ENCODE assay signal across 26 mouse cellular contexts in the genomic region with DNA sequence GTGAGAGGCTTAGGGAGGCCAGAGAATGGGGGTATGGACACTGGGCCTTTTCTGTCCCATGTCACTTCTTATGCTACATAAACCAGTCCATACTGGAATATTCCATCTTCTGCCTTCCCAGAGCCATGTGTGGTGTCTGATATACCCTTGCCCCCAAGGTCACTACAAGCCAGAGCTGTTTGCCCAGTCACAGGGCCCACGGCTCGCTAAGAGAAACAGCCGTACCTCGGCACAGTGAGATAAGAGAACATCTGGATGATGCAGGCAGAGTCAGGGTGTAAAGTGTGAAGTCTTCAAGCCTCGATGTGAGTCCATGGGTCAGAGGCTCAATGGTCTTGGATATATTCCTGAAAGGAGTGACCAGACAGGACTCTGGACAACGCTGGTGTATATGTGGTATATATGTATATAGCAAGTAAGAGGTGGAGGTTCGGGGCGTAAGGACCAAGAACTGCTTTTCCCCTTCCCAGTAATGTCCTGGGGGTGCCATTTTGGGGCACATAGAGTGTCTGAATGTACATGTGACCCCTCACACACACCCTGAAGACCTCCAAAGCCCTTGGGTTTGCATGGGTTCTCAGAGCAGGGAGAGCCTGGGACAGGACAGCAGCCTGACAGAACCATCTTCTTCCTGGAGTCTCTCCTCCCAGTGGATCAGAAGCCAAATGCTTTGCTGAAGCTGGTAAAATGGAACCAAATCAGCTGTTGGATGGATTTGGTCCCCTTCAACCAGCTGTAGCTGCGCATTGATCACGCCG. TPM values are rescaled to one million over a fixed set of nuclear protein-coding genes. Genes with fewer than 3 reads are reported as not detected.
A peak's percentile ranks its signal among the peaks of the same experiment; 100 is the strongest.
DNase-seq lines count a peak whose midpoint lies in the region; ATAC-seq and TF ChIP-seq lines count a peak whose summit lies in the region.
"Had no signal": no experiment of that assay in that cellular context is flagged by ENCODE, and none has a peak within 500 bp of the region (broad histone marks: within the 10 kb centered on the region; RNA-seq: fewer than 3 reads in every experiment).

No protein-coding gene starts in this region.

- DNase-seq in gastrocnemius, adult 2 months, result peak; percentile 36
- DNase-seq in gastrocnemius, postnatal 25 days, result no peak
- DNase-seq in midbrain, embryonic 11.5 days (ENCODE audit: low spot score, missing footprints), result peak; percentile 79
- no peak for DNase-seq in midbrain, embryonic 10.5 days (ENCODE audit: low spot score)
- DNase-seq in heart, postnatal 10 days, result peak; percentile 54 to 74
- no peak for DNase-seq in adrenal gland, postnatal 14 days
- DNase-seq in lung, postnatal 25 days (ENCODE audit: low spot score), result no peak
- no peak for DNase-seq in layer of hippocampus, postnatal 36 days
- DNase-seq: adrenal gland, adult 2 months; cerebellum, adult 18-20 months; cerebellum, postnatal 10 days; kidney, adult 2 months; kidney, postnatal 36 days; liver, postnatal 0 days; thymus, adult 2 months; thymus, postnatal 36 days had no signal

- no peak overlapping the region for H3K4me2 ChIP-seq in midbrain, embryonic 11.5 days
- H3K4me2 ChIP-seq: hindbrain, embryonic 12.5 days; intestine, embryonic 15.5 days; liver, embryonic 12.5 days; midbrain, embryonic 15.5 days had no signal

- peak overlapping the region; percentile 78 for H3K27ac ChIP-seq in gastrocnemius, adult 2 months
- H3K27ac ChIP-seq in midbrain, embryonic 11.5 days (ENCODE audit: low read depth, low read length), result no peak overlapping the region
- no peak overlapping the region for H3K27ac ChIP-seq in midbrain, embryonic 10.5 days (replicated peaks)
- H3K27ac ChIP-seq: hindbrain, embryonic 12.5 days; hindbrain, postnatal 0 days; intestine, embryonic 15.5 days; layer of hippocampus, adult 2 months; liver, embryonic 12.5 days; macrophage; midbrain, embryonic 15.5 days had no signal

- no peaks in the 10 kb centered on the region for H3K9me3 ChIP-seq in midbrain, embryonic 11.5 days (ENCODE audit: control insufficient read depth, low read length)
- H3K9me3 ChIP-seq in midbrain, embryonic 10.5 days (replicated peaks), result no peaks in the 10 kb centered on the region
- H3K9me3 ChIP-seq: hindbrain, embryonic 12.5 days; intestine, embryonic 15.5 days; liver, embryonic 12.5 days; midbrain, embryonic 15.5 days had no signal

- no peak overlapping the region for H3K4me3 ChIP-seq in gastrocnemius, adult 2 months
- H3K4me3 ChIP-seq in midbrain, embryonic 11.5 days (ENCODE audit: low read depth, low read length), result no peak overlapping the region
- H3K4me3 ChIP-seq in midbrain, embryonic 10.5 days, result no peak overlapping the region
- H3K4me3 ChIP-seq: erythroblast, embryonic 14.5 days; hindbrain, embryonic 12.5 days; intestine, embryonic 15.5 days; layer of hippocampus, adult 2 months; liver, embryonic 12.5 days; midbrain, embryonic 15.5 days had no signal

- no peak for ATAC-seq in midbrain, embryonic 11.5 days (ENCODE audit: low FRiP score)
- ATAC-seq: activated CD4-positive, CD25-positive, alpha-beta regulatory T cell, adult 4 months; forebrain, embryonic 16.5 days; hindbrain, postnatal 0 days; intestine, embryonic 15.5 days; liver, embryonic 12.5 days; liver, postnatal 0 days; midbrain, embryonic 15.5 days had no signal

- no peak overlapping the region for H3K9ac ChIP-seq in midbrain, embryonic 11.5 days (ENCODE audit: low read length)
- H3K9ac ChIP-seq: hindbrain, embryonic 12.5 days; intestine, embryonic 15.5 days; liver, embryonic 12.5 days; liver, postnatal 0 days; midbrain, embryonic 15.5 days had no signal

- no peaks in the 10 kb centered on the region for H3K36me3 ChIP-seq in midbrain, embryonic 11.5 days (ENCODE audit: control insufficient read depth, insufficient read depth, low read length)
- H3K36me3 ChIP-seq in midbrain, embryonic 10.5 days, result no peaks in the 10 kb centered on the region
- H3K36me3 ChIP-seq: hindbrain, embryonic 12.5 days; intestine, embryonic 15.5 days; liver, embryonic 12.5 days; midbrain, embryonic 15.5 days had no signal

- no peak for TF ChIP-seq CTCF in gastrocnemius, adult 2 months (IDR thresholded peaks at IDR 0.05)

- WGBS in midbrain, embryonic 11.5 days, result 88% methylated on average over 11 of the region's 11 CpGs
- WGBS in midbrain, embryonic 10.5 days, result 93% methylated on average over 11 of the region's 11 CpGs

- no peaks in the 10 kb centered on the region for H3K4me1 ChIP-seq in midbrain, embryonic 11.5 days (ENCODE audit: control insufficient read depth, insufficient read depth, low read length)
- H3K4me1 ChIP-seq in midbrain, embryonic 10.5 days, result no peaks in the 10 kb centered on the region
- H3K4me1 ChIP-seq: hindbrain, embryonic 12.5 days; intestine, embryonic 15.5 days; liver, embryonic 12.5 days; midbrain, embryonic 15.5 days had no signal

- no peaks in the 10 kb centered on the region for H3K27me3 ChIP-seq in midbrain, embryonic 11.5 days (ENCODE audit: control insufficient read depth, insufficient read depth, low read length)
- H3K27me3 ChIP-seq in midbrain, embryonic 10.5 days (ENCODE audit: low read depth, poor library complexity, severe bottlenecking), result no peaks in the 10 kb centered on the region
- H3K27me3 ChIP-seq: liver, embryonic 12.5 days; midbrain, embryonic 15.5 days had no signal

- intact Hi-C loops in gastrocnemius, adult 2 months (cut with DNase I), result loop anchor here (5.0 kb wide), 1 partner anchor 41 kb away; no protein-coding TSS in a partner anchor
- intact Hi-C loops in heart, postnatal 10 days (cut with DNase I), result no loop called here

RNA-seq across cellular contexts. Expression of gene Slco4a1, which starts 58.1 kb away (rescaled TPM):
- under 1 TPM in 1 of 2 experiments, not detected in 1; 0.15 TPM for total RNA-seq in gastrocnemius, adult 2 months (2021)
- total RNA-seq in gastrocnemius, postnatal 25 days (2021), result not detected
- 4.9 and 5.5 TPM in 2 replicates for polyA plus RNA-seq in midbrain, embryonic 11.5 days (2014; fragmentation: Nextera tagmentation; extraction: Ambion mirVana)
- 5.3 and 6.7 TPM in 2 replicates for polyA plus RNA-seq in midbrain, embryonic 10.5 days (2016; fragmentation: Nextera tagmentation; extraction: Ambion mirVana)
- 1 to 10 TPM in 1 of 2 experiments, under 1 TPM in 1; 0.15 to 1.2 TPM for total RNA-seq in heart, postnatal 10 days (2021)
- 7.0 and 7.1 TPM in 2 replicates for total RNA-seq in adrenal gland, postnatal 14 days (2021)
- total RNA-seq in layer of hippocampus, postnatal 36 days (2021), result 1 to 10 TPM in 1 of 2 experiments, under 1 TPM in 1; 0.87 to 2.6 TPM

Comparison
In these comparisons a context has a peak if more than half of its experiments do, and no peak if none do; other contexts are left out.
1. DNase-seq: peak in gastrocnemius, adult 2 months (single experiment), midbrain, embryonic 11.5 days (single experiment) and heart, postnatal 10 days (2 of 2); none in gastrocnemius, postnatal 25 days (single experiment), midbrain, embryonic 10.5 days (single experiment), adrenal gland, postnatal 14 days (single experiment), lung, postnatal 25 days (single experiment) and layer of hippocampus, postnatal 36 days (0 of 2).